Mouse (Mus musculus) mesoderm, embryonic 11.5 days (tissue): ENCODE data around the gene Nkx2-5.

Experiments
- DNase-seq: peaks from one replicate; pipeline ENCODE4 v3.0.0-alpha.2; 2012; ENCODE audit warnings: low read depth, low spot score

Gene Nkx2-5

GRCm38 (mm10) chr17:26789460-26790268 lies 55.1 kb downstream of the Nkx2-5 start:
- DNase-seq, result no peak

GRCm38 (mm10) chr17:26788986-26789385 lies 55.8 kb downstream of the Nkx2-5 start:
- no peak for DNase-seq
